Mouse (Mus musculus) retina, postnatal 1 day (tissue): ENCODE measurements around the gene Rdh8.
A peak's percentile ranks its signal among the peaks of the same experiment; 100 is the strongest.

Experiments used
- DNase-seq: peaks from one replicate; pipeline ENCODE4 v3.0.0-alpha.2; 2012

Gene Rdh8

DNA sequence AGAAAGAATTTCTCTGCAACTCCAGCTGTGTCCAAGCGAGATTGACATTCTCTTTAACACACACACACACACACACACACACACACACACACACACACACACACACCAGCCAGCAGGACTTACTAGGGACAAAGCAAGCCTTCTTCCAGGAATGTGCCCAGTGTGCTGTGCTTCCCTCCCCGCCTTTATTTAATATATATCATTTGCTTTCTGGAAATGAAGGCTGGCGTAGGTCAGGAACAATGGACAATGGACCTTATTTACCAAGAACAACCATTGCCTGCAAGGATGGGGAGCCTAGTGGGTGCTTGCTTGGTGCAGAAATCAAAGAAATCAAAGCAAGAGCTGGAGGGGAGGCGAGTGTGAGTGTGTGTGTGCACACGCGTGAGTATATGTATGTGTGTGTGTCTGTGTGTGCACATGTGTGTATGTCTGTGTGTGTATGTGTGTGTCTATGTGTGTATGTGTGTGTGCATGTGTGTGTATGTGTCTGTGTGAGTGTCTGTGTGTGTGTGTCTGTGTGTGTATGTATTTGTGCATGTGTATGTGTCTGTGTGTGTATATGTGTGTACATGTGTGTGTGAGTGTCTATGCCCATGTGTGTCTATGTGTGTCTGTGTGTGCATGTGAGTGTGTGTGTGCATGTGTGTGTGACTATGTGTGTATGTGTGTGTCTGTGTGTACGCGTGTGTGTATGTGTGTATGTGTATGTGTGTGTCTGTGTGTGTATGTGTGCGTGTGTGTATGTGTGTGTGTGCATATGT is 19.1 kb downstream of the Rdh8 start:
- peak; percentile 55 for DNase-seq

DNA sequence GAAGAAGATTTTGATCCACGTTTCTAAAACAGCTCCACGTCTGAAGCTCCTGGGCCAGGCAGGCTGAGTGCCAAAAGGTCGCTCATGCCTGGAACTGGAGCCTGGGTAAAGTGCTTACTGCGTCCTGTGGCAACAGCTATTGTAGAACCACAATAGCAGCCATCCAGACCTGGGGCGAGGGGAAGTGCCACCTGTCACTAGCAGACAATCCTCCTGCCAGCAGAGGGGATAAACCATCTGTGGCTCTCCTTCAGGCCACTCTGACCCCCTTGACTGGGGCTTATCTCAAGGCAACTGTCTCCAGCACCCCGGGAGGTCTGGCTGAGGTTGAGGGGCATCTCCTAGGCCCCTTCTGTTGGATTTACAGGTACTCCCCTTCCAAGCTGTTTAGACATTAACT is 20.6 kb downstream of the Rdh8 start:
- peak; percentile 49 for DNase-seq

DNA sequence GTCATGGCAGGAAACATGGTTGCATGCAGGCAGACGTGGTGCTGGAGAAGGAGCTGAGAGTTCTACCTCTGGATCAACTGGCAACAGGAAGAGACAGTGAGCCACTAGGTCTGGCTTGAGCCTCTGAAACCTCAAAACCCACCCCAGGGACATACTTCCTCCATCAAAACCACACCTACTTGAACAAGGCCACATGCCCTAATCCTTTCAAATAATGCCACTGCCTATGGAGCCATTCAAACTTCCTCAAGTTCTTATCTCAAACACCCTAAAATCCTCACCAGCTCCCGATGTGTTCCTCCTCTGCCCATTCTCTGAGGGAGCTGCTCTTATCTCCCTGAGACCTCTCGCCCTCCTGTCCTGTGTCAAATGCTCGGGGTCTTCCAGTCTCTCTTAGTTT is 23.9 kb downstream of the Rdh8 start:
- DNase-seq, result no peak

DNA sequence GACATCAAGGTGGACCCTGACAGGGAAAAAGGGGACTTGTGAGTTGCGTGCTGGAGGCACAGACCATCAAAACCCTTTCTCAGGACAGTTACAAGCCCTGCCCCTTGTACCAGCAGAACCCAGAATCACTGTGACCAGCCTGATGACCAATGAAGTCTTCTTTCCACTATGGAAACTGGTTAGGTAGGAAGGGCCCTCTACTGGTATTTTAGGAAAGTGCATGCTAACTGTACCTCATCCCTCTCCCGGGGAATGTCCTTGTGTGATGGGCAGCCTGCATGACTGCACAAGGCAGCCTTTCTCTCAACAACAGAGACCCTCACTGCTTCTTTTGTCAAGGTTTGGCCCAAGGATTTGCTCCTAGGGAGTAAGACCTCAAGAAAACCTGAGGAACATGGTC is 24.4 kb downstream of the Rdh8 start:
- DNase-seq, result peak; percentile 70

DNA sequence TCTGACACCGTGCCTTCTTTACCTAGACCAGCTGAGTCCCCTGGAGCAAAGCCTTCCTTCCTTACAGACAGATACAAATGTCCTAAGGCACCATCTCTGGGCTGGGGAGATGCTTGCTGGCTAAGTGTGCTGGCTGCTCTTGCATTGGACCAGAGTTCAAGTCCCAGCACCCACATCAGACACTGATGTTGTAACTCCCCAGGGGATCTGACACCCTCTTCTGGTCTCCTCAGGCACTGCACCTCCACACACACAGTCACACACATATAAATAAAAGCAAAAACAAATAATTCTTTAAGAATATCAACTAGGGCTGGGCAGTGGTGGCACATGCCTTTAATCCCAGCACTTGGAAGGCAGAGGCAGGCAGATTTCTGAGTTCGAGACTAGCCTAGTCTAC is 31.9 kb downstream of the Rdh8 start:
- DNase-seq, result no peak

DNA sequence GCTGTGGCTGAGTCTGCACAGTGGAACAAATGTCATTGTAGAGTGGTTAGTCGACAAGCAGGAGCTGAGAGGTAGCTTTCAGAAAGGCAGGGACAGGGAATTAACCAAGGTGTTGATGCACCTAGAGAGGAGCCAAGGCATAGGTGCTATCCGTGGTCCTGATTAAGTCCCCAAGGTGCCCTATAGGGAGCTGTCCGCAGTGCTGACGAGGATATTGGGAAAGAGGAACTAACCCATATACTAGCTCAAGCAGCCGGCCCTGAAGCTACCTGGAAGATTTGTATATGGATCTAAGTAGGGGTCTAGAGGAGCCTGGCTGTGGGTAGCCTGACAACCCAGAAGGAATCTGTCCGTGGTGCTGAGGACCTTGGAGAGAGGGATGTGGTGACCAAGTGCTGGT is 38.8 kb downstream of the Rdh8 start:
- peak; percentile 55 for DNase-seq

DNA sequence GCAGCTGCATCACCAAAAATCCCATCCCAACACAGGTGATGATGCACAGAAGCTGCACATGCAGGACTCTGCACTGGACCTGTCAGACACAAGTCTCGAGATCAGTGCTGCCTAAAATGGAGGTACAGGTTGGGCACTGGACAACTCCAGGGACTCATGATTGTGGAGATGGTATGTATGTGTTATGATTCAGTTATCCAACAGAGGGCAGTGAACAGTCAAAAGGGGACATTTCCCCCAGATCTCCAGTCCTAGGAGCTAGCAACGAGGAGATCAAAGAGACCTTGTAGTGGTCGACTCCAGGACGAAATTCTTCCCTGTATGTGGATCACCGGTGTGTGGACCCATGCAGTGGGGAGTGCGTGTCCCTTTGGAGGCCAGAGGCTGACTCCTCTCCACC is 41.6 kb downstream of the Rdh8 start:
- no peak for DNase-seq

DNA sequence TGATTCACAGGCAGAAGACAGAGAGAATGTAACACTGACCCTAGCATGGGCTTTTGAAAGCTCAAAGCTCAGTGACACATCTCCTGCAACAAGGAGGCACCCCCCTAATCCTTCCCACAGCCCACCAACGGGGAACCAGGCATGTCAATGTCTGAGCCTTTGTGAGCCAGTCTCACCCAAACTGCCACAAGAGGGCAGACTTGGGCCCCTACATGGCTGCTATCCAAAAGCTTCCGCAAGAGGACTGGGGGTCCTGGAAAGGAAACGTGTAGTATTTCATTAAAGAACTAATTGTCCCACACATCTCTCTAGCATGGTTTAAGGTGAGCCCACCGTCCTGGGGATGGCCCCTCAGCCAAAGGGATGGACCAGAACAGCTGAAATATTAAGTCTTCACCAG is 43.5 kb downstream of the Rdh8 start:
- peak; percentile 76 for DNase-seq

DNA sequence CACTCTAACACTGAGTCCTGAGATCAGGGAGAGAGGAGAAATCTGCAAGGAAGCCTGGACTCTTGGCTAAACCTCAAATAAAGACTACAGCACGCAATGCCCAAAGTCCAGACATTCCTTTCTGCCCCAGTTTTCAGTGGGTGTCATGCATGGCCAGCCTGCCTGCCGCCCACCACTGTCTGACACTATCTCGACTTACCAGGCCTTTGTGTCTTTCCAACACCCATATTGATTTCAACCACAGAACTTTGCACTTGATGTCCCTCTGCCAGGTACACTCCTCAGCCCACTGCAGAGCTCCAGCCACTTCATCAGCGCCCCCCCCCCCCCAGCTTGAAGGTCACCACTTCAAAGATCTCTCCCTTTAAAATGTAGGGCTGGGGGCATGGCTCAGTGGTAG is 43.9 kb downstream of the Rdh8 start:
- DNase-seq, result no peak

DNA sequence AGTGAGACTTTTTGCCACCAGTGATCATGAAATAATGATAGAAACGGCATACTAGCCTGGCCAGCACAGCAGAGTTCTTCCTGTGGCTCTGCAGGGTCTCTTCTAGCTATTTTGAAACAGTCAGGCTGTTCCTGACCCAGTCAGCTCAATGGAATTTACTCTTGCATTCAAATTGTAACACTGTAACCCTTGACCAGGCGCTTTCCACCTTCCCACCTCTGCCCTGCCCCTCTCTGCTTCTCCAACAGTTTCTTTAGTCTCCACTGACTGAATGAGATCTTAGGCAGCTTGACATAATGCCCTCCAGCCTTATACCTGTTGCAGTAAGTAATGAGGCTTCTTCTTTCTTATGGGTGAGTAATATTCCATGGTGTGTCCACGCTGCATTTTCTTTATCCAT is 48.6 kb downstream of the Rdh8 start:
- DNase-seq, result no peak

DNA sequence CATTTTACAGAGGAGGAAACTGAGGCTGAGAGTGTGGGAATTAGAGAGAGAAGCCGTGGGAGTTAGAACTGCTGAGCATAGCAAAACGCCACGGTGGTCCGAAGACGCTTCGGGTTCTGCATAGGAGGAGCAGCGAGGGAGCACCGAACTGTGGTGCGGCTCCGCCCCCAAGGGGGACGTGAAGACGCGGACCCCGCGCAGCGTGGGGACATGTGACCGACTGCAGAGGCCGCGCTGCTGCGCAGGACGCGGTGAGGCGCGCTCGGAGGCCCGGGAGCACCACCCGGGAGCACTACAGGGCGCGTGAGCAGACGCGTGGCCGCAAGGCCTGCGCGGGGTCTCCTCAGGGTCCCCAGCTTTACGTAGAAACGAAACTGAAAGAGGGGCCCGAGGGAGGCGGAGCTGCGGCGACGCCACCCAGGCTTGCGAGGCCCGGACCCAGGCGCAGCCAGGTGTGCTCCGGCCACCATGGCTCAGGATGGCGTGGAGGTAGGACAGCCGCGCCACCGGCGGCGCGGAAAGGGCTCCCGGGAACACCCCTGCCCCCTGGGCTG is 50.2 kb downstream of the Rdh8 start, which contains the start of gene A230050P20Rik:
TSS of gene A230050P20Rik (plus strand) at position 195 of the 554 bp plus-strand sequence.
- DNase-seq, result peak; percentile 43

DNA sequence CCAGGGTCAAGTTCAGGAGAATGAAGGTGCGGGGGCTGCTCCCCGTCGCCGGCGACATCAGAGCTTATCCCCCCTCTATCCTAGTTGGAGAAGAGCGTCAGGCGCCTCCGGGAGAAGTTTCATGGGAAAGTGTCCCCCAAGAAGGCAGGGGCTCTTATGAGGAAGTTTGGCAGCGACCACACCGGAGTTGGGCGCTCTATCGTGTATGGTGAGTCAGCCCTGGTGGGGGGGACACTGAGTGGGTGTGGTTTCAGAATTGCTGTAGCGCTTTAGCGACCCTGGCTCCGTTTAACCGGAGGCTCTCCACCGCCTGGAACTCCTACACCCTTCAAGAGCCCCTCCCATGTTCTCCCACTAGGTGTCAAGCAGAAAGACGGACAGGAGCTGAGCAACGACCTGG is 50.9 kb downstream of the Rdh8 start:
- DNase-seq, result no peak

DNA sequence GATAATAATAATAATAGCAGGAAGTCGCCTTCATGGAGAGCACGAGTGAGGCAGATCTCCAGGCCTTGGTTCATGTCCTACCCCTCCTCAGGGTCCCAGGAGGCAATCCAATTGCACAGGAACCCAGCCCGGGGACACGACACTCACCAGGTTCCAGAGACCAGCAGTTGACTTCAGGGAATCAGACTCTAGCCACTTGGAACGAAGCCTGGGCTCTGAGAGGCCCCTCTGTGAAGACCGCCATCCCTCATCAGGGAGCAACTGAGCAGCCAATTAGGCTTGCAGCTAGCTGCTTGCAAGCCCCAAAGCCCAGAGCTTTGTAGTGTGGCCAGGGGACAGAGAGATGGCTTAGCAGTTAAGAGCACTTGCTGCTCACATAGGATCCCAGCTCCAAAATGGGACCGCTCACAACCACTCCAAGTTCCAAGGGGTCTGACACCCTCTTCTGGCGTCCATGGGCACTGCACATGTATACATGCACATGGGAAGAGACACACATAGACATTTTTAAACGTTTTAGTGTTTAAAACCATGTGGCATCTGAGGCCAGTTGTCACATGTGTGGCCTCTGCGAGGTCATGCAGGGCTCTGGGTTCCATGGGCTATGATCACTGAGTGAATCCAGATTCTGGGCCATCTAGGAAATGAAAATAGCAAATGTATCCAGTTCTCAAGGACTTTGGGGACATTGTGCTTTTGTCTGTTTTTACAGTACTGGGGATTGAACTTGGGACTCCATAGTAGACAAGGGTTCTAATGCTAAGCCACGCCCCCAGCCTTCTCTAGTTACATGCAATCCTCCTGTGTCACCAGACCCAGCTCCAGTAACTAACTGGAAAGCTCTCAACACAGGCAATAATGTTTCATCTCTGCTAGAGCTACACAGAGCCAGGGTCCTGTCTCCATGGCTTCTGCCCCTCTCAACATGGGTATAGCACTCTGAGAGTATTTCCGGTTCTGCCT is 52.2 kb downstream of the Rdh8 start:
- no peak for DNase-seq

DNA sequence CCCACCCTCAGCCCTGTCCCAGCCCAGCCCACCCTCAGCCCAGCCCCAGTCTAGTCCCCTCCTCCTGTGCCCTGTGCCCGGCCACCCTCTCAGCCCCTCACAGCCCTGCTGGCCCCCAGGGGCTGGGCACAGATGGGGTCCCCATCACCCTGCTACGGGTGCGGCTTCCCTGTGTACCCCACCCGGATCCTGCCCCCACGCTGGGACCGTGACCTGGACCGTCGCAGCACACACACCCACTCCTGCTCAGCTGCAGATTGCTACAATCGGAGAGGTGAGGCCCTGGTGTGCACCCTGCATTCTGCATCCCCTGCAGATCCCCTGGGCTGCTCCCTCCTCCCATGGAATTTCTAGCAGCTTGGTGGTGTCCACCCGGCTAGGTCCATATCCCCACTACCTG is 54.7 kb downstream of the Rdh8 start:
- DNase-seq, result no peak

DNA sequence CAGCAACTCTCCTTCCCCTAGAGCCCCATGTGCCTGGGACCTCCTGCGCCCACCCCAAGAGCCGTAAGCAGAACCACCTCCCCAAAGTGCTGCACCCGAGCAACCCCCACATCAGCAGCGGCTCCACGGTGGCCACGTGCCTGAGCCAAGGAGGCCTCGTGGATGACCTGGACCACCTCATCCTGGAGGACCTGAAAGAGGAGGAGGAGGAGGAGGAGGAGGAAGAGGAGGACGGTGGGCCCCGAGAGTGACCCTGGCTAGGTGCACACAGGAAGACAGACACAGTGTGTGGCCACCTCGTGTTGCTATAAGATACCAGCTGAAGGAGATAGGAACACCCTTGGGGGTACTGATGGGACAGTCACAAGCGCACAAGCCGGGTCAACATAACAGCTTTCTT is 55.2 kb downstream of the Rdh8 start:
- DNase-seq, result no peak

DNA sequence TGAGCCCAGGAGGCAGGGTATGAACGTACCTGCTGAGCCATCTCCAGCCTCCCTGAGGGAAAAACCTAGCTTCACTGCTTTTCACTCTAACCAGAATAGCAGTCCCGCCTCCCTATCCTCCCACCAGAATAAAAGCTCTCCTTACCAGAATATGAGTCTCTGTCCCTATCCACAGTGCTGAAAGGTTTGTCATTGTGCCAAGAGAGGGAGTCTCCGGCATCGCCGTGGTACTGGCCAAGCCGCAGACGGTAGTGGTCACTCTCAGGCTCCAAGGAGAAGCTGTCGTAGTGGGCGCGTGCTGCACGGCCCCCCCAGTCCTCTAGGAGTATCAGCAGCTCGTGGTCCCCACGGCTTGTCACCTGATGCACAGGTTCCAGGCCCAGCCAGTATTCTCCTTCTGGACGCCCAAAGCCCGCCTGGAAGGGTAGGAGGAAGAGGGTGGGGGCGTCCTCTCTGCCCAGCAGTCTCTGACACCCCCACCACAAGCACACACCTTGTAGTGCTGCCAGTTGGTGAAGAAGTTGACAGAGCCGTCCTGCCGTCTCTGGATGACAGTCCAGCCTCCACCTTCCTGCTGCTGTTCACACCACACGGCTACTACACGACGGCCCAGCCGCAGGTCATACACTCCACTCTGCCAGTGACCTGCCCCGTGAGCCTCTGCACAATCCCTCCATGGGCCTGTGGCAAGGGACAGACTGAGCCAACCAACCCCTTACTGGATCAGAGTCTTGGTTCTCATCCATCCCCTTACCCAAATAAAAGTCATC is 56.9 kb downstream of the Rdh8 start:
- peak; percentile 31 for DNase-seq
